8 mouse cellular contexts compared by ENCODE assay signal in the genomic region with DNA sequence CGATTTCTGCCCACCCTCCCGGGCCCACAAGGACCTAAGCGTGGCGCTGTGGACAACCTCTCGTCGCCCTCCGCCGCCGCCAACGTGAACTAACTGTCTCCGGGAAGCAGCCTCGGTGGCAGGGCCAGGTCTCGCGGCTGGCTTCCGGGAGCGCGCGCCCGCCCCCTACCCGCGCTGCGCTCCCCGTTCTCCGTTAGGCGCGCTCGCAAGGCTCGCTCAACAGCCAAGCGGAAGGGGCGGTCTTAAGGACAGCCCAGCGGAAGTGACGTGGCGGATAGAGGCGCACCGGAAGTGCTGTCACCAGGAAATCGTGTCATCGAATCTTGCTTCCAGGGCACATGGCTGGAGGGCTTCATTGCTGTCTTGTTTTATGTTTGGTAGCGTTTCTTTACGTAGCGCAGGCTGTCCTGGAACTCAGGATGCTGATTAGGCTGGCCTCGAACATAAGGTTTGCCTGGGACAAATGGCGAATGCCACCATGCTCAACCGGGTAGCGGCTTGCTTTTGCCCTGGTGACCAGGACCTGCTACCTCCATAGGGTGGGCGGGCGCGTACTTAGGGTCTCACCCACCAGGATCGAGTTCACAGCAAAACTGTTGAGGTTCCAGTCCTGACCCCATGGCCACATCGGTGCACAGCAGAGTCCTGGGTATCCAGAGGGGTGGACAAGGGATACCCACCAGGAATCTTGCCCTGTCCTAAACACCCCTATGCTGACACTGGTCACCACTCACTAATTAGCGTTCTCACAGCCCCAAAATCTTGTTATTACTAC. TPM values are rescaled to one million over a fixed set of nuclear protein-coding genes. Genes with fewer than 3 reads are reported as not detected.
A peak's percentile ranks its signal among the peaks of the same experiment; 100 is the strongest.
DNase-seq lines count a peak whose midpoint lies in the region; ATAC-seq and TF ChIP-seq lines count a peak whose summit lies in the region.

TSS of gene Tmem230 (minus strand) at position 269 of the 775 bp plus-strand sequence.

- H3K4me3 ChIP-seq in bone marrow macrophage, adult 2 months (ENCODE audit: insufficient read depth, low read length), result peak within 1 kb of the TSS; percentile 86
- peak within 1 kb of the TSS; percentile 58 for H3K4me3 ChIP-seq in embryonic fibroblast, embryonic 13.5 days (ENCODE audit: insufficient read depth, low read length)
- H3K4me3 ChIP-seq in kidney, embryonic 14.5 days (ENCODE audit: low read length), result peak within 1 kb of the TSS; percentile 45
- H3K4me3 ChIP-seq in limb, embryonic 15.5 days, result peak within 1 kb of the TSS; percentile 63

- WGBS in kidney, embryonic 14.5 days, result 5% methylated on average over 49 of the region's 50 CpGs
- 4% methylated on average over 50 of the region's 50 CpGs for WGBS in limb, embryonic 15.5 days

- peak within 1 kb of the TSS; percentile 46 for H3K4me2 ChIP-seq in kidney, embryonic 14.5 days (replicated peaks; ENCODE audit: low read depth, low read length)
- peak within 1 kb of the TSS; percentile 84 for H3K4me2 ChIP-seq in limb, embryonic 15.5 days

- no peaks in the 10 kb centered on the region for H3K9me3 ChIP-seq in kidney, embryonic 14.5 days (ENCODE audit: control insufficient read depth, low read length)
- H3K9me3 ChIP-seq in limb, embryonic 15.5 days, result no peaks in the 10 kb centered on the region

- TF ChIP-seq POLR2A in bone marrow macrophage, adult 2 months (IDR thresholded peaks at IDR 0.05; ENCODE audit: borderline replicate concordance, low read depth, low read length), result no peak
- peak; percentile 74 for TF ChIP-seq POLR2A in embryonic fibroblast, embryonic 13.5 days (IDR thresholded peaks at IDR 0.05; ENCODE audit: low read depth, low read length)

- TF ChIP-seq CTCF in bone marrow macrophage, adult 2 months (IDR thresholded peaks at IDR 0.05; ENCODE audit: low read depth, low read length), result no peak
- no peak for TF ChIP-seq CTCF in embryonic fibroblast, embryonic 13.5 days (IDR thresholded peaks at IDR 0.05; ENCODE audit: borderline replicate concordance, insufficient read depth, low read length)

- DNase-seq in 3T3-L1 (ENCODE audit: low read depth, low spot score), result peak; percentile 98
- DNase-seq in heart, adult 9 months (ENCODE audit: low spot score in 2 of 2), result peak; percentile 91 to 95
- DNase-seq in monocyte, adult 2 months (ENCODE audit: low read depth in 1 of 2, low spot score in 2 of 2), result peak; percentile 82 to 90
- peak; percentile 94 for DNase-seq in spleen, postnatal 36 days (ENCODE audit: low spot score in 2 of 2)

- H3K27ac ChIP-seq in bone marrow macrophage, adult 2 months (ENCODE audit: insufficient read depth, low read depth, low read length), result peak within 1 kb of the TSS; percentile 90
- peak within 1 kb of the TSS; percentile 63 for H3K27ac ChIP-seq in embryonic fibroblast, embryonic 13.5 days (ENCODE audit: insufficient read depth, low read length)
- peak within 1 kb of the TSS; percentile 72 for H3K27ac ChIP-seq in kidney, embryonic 14.5 days (ENCODE audit: low read depth, low read length)
- H3K27ac ChIP-seq in limb, embryonic 15.5 days, result peak within 1 kb of the TSS; percentile 91

- peaks cover 45% of the 10 kb centered on the region for H3K36me3 ChIP-seq in kidney, embryonic 14.5 days (ENCODE audit: control insufficient read depth, insufficient read depth, low read length)
- peaks cover 35% of the 10 kb centered on the region for H3K36me3 ChIP-seq in limb, embryonic 15.5 days

- peaks cover 30% of the 10 kb centered on the region for H3K4me1 ChIP-seq in bone marrow macrophage, adult 2 months (ENCODE audit: control insufficient read depth, insufficient read depth, low read length)
- no peaks in the 10 kb centered on the region; the same call in 1 of the 2 replicates for H3K4me1 ChIP-seq in embryonic fibroblast, embryonic 13.5 days (ENCODE audit: control insufficient read depth, insufficient read depth, low read length)
- peaks cover 19% of the 10 kb centered on the region for H3K4me1 ChIP-seq in kidney, embryonic 14.5 days (ENCODE audit: control insufficient read depth, insufficient read depth, low read length)
- peaks cover 30% of the 10 kb centered on the region for H3K4me1 ChIP-seq in limb, embryonic 15.5 days

- ATAC-seq in kidney, embryonic 14.5 days (ENCODE audit: low FRiP score, low TSS enrichment), result peak; percentile 94
- ATAC-seq in limb, embryonic 15.5 days (ENCODE audit: insufficient number of reproducible peaks, low FRiP score, low TSS enrichment, low read depth), result peak; percentile 92

- H3K9ac ChIP-seq in kidney, embryonic 14.5 days (ENCODE audit: low read depth, low read length), result peak within 1 kb of the TSS; percentile 61
- H3K9ac ChIP-seq in limb, embryonic 15.5 days, result peak within 1 kb of the TSS; percentile 74

- no peaks in the 10 kb centered on the region for H3K27me3 ChIP-seq in kidney, embryonic 14.5 days (ENCODE audit: control insufficient read depth, insufficient read depth, low read length)
- H3K27me3 ChIP-seq in limb, embryonic 15.5 days, result no peaks in the 10 kb centered on the region

RNA-seq across cellular contexts. Expression of gene Tmem230, which starts in this region (rescaled TPM):
- 46.9 and 50.0 TPM in 2 replicates for polyA plus RNA-seq in bone marrow macrophage, adult 2 months (2012; ENCODE audit: insufficient read depth, insufficient read length, missing spikeins)
- polyA plus RNA-seq in embryonic fibroblast, embryonic 13.5 days (2011; ENCODE audit: insufficient read length, low read depth, missing spikeins), result 31.5 and 32.8 TPM in 2 replicates
- polyA plus RNA-seq in kidney, embryonic 14.5 days (2014; fragmentation: Nextera tagmentation; extraction: Ambion mirVana), result 42.9 and 47.3 TPM in 2 replicates
- 50.1 and 52.4 TPM in 2 replicates for polyA plus RNA-seq in limb, embryonic 15.5 days (2015; fragmentation: Nextera tagmentation; extraction: Ambion mirVana)

Comparison
In these comparisons a context has a peak if more than half of its experiments do, and no peak if none do; other contexts are left out.
1. Peak in every context shown above with its lines: DNase-seq, ATAC-seq, H3K4me3 ChIP-seq and H3K27ac ChIP-seq.